Mouse (Mus musculus): ENCODE data around the gene Pfn3.

The Pfn3 gene

GRCm38 (mm10) chr13:55398088-55398487 is 16.9 kb downstream of the Pfn3 start, which contains the start of gene Slc34a1:
Gene Slc34a1, plus strand, starts transcription at chr13:55398187.
- DNase-seq (ENCODE audit: low spot score), result no peak

GRCm38 (mm10) chr13:55392933-55393332 is 22.1 kb downstream of the Pfn3 start:
- DNase-seq (ENCODE audit: low spot score), result no peak

- DNase-seq (ENCODE audit: low spot score), result no peak
These were observed 23.4 kb downstream of the Pfn3 start for GRCm38 (mm10) chr13:55391626-55392029.

GRCm38 (mm10) chr13:55390644-55391043 is 24.4 kb downstream of the Pfn3 start:
- DNase-seq (ENCODE audit: low spot score), result no peak

- no peak for DNase-seq (ENCODE audit: low spot score)
These were observed 33.2 kb downstream of the Pfn3 start for GRCm38 (mm10) chr13:55381790-55382189.

GRCm38 (mm10) chr13:55378907-55379580 is 36.0 kb downstream of the Pfn3 start:
- DNase-seq (ENCODE audit: low spot score), result no peak

- DNase-seq (ENCODE audit: low spot score), result no peak
These were observed 39.2 kb downstream of the Pfn3 start for GRCm38 (mm10) chr13:55375877-55376276.

GRCm38 (mm10) chr13:55374206-55374924 is 40.7 kb downstream of the Pfn3 start:
- no peak for DNase-seq (ENCODE audit: low spot score)

- DNase-seq (ENCODE audit: low spot score), result no peak
These were observed 43.3 kb downstream of the Pfn3 start for GRCm38 (mm10) chr13:55371740-55372139.

- no peak for DNase-seq (ENCODE audit: low spot score)
These were observed 43.9 kb downstream of the Pfn3 start for GRCm38 (mm10) chr13:55371007-55371681.

- no peak for DNase-seq (ENCODE audit: low spot score)
These were observed 44.8 kb downstream of the Pfn3 start for GRCm38 (mm10) chr13:55370234-55370633.

- DNase-seq (ENCODE audit: low spot score), result no peak
These were observed 45.4 kb downstream of the Pfn3 start, which contains the start of gene Rgs14 for GRCm38 (mm10) chr13:55369531-55370114. Gene Rgs14, plus strand, starts transcription at chr13:55369732.

GRCm38 (mm10) chr13:55368401-55368800 is 46.6 kb downstream of the Pfn3 start:
- no peak for DNase-seq (ENCODE audit: low spot score)

Data from embryo, embryonic 10 days (tissue).